Mouse (Mus musculus) gastrocnemius, postnatal 36 days (tissue): ENCODE data around the gene Tmco1. TPM values are rescaled to one million over a fixed set of nuclear protein-coding genes. Genes with fewer than 3 reads are reported as not detected.
A peak's percentile ranks its signal among the peaks of the same experiment; 100 is the strongest.

Experiments
- DNase-seq, 2 experiments: peaks; one replicate each; pipeline ENCODE4 v3.0.0; 2022
- intact Hi-C: fragments of 180-260 bp; cut with DNase I; formaldehyde crosslinking; loops from one replicate; pipeline ENCODE4 v1.15.1; 2025
- long read RNA-seq, 2 experiments: library from polyadenylated mRNA; stranded (forward); transcript quantifications; one replicate each; pipeline ENCODE4 v2.0.0; 2021
- total RNA-seq, 2 experiments: library from RNA; stranded (reverse); gene quantifications; 2 replicates each; pipeline ENCODE4 v1.2.3; 2021

Gene Tmco1
- total RNA-seq: 10 to 100 TPM; 28.7 to 34.9 TPM
- long read RNA-seq, experiment 1, transcript Tmco1-204 (7 exons, 1,573 nt): major isoform, 48 of 57 reads
- long read RNA-seq, experiment 1, partial matches to known transcripts: 1 of 57 reads
- long read RNA-seq, experiment 1, other reads (novel, unspliced or antisense): 8 of 57 reads
- long read RNA-seq, experiment 2, transcript Tmco1-204 (7 exons, 1,573 nt): major isoform, 62 of 72 reads
- long read RNA-seq, experiment 2, partial matches to known transcripts: 0 of 72 reads
- long read RNA-seq, experiment 2, other reads (novel, unspliced or antisense): 9 of 72 reads

DNA sequence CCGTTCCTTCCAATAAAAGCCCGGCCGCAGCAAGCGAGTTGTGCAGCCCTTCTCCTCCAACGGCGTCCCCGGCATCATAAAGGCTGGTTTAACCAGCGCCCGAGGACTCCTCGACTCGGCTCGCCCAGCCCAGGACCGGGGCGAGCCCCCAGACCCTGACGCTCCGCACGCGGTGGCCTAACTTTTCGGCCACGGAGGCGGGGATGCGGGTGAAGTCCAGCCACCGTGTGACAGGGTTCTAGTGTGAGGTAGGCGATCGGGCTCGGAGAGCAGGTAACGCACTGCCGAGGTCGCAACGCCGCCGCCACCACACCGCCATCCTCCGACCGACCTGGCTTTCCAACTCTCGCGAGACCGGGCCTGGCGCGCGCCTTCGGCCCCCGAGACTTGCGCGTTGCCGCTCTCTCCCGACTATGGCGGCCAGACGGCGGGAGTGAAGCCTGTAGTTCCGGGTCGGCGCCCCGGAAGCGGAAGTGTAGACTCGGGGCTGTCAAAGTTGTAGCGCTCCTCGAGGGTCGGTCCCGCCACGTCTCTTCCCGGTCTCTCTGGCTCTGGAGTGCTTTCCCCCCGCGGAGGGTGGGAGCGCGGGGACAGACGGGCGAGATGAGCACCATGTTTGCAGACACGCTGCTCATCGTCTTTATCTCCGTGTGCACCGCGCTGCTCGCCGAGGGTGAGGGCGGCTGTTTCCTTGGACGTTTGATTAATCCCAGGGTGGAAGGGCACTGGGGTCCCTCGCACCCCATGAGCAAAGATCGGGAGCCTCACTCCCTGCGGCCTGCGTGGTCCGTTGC lies at the start of gene Tmco1:
Gene Tmco1, plus strand, starts transcription at position 118 of the 794 bp plus-strand sequence.
- intact Hi-C loops: loop anchor here (1.0 kb wide), 1 partner anchor 23 kb away; the partner anchor contains the start of gene Uck2
- peak; percentile 96 to 98 for DNase-seq

DNA sequence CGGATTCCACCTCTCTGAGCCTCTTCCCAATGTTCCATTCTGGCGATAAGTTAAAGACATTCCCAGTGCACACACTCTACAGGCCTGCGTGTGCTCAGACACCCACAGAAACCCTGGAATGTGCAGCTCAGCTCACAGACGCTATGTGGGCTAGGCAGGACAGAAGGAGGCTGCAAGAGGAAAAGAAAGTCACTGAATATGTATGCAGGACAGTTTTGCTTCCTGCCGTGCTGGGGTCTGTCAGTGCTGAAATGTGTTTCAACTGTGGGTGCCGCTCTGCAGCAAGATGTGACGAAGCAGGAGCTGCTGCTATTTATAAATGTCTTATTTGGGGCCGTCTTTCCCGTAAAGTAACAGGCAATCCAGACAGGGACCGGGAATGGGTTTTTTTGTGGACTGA lies 48.5 kb upstream of the Tmco1 start:
- intact Hi-C loops: no loop called here
- DNase-seq: no peak

DNA sequence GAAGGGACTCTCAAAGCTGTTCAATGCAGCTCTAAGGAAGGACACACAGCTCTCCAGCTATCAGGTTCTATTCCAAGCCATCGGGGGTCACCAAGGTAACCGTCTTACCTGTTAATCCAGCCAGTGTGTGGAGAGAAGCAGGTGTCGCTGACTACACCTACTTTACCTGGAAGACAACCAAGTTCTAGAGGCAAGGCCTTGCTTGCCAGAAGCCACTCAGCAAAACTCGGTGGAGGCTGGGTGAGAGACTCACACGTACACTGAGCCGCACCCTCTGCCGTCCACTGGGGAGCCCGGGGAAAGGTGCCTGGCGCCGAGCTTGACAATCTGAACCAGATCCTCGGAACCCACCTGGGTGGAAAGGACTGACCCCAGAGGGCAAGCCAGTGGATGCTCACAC lies 46.4 kb upstream of the Tmco1 start:
- intact Hi-C loops: no loop called here
- DNase-seq: no peak

DNA sequence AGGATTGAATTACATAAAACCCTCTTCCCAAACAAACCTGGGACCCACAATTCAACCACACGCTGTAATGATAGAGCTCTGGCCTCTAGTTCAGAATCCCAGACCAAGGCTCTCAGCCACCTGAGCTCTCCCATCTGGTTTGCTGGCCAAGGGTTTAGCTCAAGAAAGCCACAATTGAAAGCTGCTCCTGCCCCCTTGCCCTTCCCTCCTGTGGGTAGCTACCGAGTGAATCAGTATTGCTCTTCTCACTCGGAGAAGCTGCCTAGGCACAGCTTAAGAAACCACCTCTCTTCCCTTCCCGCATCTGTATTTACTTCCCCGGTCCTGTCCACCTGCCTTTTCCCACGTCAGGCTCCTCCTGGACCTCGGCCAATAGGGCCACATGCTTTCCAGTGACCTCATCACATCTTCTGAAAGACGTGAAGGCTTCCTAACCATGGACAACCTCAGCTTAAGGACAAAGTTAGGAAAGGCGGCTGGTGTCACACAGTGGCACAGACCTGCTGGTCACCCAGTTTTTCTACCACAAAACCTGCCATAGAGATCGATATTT lies 45.6 kb upstream of the Tmco1 start:
- DNase-seq: no peak
- intact Hi-C loops: no loop called here

DNA sequence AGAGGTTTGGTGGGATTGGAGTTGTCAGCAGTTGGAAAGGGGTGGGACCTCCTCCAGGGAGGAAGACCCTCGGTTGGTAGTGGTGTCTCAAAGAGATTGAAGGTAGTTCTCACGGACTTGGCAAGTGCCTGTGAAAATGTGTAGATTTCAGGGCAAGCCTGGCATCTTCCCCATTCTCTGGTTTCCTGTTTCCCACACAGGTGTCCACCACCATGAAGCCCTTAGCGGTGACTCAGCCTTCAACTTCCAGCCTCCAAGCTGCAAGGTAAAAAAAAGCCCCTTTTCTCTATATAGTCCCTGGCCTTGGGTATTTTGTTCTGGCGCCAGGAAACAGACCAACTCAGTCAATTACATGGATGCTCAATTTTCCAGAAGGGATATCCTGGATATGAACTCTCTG lies 42.8 kb upstream of the Tmco1 start:
- no peak for DNase-seq
- intact Hi-C loops: loop anchor here (5.0 kb wide), 1 partner anchor 33 kb away; no protein-coding TSS in a partner anchor

DNA sequence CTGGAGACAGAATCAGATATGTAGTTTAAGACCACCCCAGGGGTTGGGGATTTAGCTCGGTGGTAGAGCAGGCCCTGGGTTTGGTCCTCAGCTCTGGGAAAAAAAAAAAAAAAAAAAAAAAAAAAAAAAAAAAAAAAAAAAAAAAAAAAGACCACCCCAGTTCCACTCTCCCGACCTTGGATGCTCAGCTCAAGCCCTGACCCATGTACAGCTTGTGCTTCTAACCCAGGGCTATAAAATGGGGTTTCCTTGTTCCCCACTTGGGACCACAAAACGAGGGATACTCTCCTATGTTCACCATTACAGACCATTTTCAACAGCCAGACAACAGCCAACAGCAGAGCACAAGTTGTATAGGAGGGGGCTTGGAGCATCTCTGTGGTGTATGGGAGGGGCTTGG lies 41.5 kb upstream of the Tmco1 start:
- no peak for DNase-seq
- intact Hi-C loops: loop anchor here (5.0 kb wide), 1 partner anchor 34 kb away; no protein-coding TSS in a partner anchor

DNA sequence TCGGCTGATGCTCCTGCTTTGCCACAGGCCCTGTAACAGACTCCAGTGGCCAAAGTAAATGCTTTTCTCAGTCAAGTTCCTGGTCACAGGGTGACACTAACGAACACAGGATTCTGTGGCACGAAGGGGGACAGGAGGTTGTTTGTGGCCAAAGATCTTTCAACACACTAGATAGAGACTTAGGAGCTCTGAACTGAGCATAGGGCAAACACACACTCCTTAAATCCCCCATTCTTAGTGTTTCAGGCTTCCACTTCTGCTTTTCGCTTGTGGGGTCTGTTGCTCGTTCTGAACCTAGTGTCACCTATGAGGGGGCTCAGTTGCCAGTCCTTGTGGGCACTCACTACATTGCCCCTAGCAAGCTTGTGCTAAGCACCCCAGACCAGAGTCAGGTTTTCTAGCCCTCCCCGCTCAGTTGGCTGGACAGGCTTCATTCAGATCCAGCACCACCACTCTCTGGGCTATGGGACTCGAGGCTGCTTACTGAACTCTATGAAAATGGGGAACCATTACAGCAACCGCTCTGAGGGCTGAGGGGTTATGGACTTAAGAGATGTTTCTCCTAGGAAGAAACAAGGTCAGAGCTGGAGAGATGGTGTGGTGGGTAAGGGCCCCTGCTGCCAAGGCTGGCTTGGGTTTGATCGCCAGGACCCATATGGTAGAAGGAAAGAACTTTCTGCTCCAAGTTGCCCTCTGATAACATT lies 39.7 kb upstream of the Tmco1 start:
- DNase-seq: no peak
- intact Hi-C loops: loop anchor here (5.0 kb wide), 1 partner anchor 36 kb away; no protein-coding TSS in a partner anchor

DNA sequence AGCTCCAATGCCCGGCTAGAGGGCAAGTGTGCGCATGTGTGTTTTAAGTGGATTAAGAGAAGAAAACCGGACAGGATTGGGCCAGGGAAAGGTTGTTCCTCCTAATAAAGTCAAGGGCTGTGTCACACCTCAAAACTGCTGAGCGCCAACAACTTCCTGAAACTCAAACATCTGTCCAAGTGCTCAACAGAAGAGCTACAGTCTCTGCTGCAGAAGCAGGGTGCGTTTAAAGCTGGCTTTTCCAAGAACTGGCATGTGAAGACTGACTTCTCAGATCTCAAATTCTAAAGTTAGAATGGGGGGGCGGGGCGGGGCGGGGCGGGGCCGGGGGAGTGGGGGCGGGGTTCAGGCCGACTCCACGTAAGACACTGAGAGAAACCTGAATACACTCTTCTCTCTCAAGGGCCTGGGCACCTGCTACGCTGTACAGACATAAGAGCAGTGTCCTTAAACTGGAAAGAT lies 38.8 kb upstream of the Tmco1 start:
- intact Hi-C loops: loop anchor here (5.0 kb wide), 1 partner anchor 37 kb away; no protein-coding TSS in a partner anchor
- DNase-seq: no peak

DNA sequence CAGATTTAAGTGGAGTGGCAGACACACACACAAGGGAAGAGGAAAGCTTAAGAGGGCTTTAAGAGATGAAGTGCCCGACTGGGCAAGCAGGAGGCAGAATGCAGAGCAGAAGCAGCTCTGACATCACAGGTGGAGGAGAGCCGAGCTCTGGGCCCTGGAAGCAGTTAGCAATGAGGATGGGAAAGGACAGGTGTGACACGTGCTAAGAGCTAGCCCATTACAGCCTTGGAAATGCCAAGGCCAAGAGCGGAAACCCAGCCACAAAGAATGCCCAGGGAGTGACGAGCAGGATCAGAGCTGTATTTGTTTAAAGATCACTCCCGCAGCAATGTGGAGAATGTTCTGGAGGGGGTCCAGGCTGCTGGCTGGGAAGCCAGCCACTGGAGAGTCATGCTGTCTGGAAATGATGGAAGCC lies 38.3 kb upstream of the Tmco1 start:
- DNase-seq: peak; percentile 75 to 82
- intact Hi-C loops: loop anchor here (5.0 kb wide), 1 partner anchor 38 kb away; no protein-coding TSS in a partner anchor

DNA sequence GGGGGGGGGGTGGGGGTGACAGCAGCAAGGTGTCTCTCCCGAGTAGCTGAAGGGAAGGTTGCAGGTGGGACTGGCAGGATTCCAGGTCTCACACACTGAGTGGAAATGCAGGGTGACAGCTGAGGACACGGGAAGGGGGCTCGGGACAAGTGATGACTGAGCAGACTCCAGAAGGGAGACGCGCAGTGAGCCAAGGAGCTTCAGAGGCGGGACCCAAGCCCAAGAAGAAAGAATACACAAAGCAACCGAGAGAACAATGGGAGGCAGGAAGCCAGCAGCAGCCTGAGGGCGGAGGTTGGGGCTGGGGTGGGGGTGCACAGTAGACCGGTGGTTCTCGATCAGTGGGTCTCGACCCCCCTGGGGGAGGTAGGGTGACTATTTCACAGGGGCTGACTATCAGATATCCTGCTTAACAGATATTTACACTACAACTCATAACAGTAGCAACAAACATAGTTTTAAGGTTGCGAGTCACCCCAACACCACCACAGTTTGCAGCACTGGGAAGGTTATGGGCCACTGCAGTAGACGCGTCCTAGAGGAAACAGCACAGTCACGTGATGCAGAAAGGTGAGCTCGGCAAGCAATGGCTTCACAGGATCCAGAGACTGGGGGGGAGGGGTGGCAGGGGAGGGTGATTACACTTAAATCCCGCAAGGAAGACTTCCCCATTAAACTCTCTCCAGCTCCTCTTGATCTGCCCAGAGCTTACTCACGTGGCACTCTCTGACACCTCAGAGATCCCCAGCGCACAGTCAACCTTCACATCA lies 37.7 kb upstream of the Tmco1 start:
- DNase-seq: no peak

DNA sequence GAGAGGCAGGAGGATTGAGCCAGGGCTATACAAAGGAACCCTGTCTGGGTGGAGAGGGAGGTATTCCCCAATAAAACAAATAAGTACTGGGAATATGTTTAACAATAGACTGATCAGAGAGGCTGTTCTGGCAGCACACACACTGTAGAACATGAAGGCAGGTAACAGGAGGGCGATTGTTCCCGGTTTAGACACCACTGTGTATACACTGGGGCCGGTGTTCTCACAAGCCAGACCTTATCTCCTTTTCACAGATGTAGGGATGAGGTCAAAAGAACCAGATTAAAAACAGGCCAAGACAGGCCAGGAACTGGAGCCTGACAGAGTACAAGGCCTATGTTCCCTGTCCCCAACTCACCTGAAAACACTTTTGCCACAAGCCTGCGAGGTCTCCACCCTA lies 36.9 kb upstream of the Tmco1 start:
- DNase-seq: no peak
- intact Hi-C loops: no loop called here

More for the DNA sequence above, 37.7 kb upstream of the Tmco1 start:
- intact Hi-C loops: no loop called here

DNA sequence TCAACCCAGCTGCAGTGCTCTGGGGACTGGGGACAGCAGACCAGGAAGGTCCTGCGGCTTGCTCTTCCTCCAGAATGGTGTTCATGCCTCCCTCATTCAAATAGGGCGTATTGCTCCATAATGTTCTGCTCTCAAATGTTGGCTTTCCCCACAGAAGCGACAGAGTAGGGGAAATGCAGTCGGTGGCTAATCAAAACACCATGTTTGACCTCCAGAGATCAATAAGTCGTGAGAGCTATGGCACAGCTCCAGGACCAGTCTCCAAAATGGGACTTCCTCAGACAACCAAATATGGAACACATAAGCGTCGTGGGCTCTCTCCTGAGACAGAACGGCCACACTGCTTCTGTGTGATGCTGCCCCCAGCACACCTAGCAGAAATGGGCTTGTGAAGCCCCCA lies 36.3 kb upstream of the Tmco1 start:
- DNase-seq: no peak
- intact Hi-C loops: no loop called here

DNA sequence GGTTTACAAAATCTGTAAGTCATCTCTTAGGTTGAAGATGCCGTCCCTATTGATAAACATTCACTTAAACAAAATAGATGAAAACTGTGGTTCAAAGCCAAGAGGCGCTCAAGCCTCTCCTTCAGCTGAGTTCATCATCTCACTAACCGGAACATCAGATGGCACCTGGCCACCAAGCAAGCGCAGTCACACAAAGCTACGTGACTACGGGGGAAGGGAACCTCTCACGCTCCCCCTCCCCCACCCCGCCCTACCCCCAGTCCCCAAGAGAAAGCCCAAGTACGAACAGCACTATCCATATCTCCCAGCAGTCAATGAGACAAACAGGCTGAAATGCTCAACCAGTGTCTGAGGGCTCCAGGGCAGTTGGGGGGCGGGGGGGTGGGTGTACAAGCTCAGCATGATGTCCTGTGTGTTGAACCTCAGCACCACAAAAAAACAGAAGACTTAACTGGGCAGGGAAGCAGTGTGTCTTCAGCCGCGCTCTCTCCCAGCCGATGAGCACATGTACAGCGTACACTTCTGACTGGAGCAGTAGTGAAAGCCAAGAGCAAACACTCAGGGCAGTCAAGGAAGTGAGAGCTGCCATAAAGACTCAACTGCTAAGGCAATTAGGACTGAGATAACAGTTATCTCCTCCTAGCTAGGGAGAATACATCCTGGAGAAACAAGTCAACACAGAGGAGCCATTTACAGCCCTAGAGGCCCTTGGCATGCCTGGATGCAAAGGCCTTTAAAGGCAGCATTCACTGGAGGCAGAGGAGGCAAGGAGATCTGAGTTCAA lies 34.6 kb upstream of the Tmco1 start:
- intact Hi-C loops: no loop called here
- no peak for DNase-seq

DNA sequence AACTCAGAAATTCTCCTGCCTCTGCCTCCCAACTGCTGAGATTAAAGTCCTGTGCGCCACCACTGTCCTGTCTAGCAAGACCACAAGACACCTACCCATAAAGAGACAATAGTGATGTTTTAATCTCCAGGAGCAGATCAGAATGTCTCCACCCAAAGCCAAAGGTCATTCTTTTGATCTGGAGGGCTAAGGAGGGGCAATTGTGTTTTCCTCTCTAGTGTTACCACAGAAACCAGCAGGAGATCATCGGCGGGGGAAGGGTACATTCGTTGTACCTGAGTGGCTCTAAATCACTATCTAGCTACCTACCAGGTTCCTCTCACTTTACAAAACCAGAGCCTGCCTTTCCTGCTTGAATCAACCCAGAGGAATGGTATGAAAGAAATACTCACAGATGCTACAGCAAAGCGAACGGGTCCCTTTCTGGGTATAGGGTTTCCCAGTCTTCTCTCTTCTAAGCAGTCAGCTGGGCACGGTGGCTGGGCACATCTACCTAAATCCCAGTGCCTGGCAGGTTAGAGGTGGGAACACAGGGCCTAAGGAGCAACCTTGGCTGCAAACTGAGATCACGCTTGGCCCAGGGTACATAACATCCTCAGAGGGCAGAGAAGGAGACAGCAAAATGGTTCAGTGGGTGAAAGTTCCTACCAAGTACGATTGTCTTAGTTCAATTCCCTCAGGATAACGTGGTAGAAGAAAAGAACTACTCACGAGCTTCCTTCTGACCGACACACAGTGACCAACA lies 33.4 kb upstream of the Tmco1 start:
- intact Hi-C loops: no loop called here
- DNase-seq: no peak

DNA sequence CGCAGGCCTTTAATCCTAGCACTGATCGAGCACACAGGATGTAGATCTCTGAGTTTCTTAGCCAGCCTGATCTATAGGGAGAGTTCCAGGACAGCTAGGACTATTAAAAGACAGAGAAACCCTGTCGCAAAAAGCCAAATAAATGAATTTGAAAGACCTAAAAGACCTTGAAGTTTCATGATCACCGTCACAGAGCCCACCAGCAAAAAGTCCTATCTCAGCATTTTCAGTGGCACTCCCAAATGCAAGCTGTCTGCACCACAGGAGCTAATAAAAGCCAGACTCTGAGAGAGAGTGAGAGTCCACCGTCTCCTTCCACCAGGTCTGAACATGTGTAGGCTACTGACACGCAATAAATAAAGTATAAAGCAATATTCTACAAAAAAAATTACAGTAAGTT lies 29.8 kb upstream of the Tmco1 start:
- no peak for DNase-seq
- intact Hi-C loops: no loop called here

DNA sequence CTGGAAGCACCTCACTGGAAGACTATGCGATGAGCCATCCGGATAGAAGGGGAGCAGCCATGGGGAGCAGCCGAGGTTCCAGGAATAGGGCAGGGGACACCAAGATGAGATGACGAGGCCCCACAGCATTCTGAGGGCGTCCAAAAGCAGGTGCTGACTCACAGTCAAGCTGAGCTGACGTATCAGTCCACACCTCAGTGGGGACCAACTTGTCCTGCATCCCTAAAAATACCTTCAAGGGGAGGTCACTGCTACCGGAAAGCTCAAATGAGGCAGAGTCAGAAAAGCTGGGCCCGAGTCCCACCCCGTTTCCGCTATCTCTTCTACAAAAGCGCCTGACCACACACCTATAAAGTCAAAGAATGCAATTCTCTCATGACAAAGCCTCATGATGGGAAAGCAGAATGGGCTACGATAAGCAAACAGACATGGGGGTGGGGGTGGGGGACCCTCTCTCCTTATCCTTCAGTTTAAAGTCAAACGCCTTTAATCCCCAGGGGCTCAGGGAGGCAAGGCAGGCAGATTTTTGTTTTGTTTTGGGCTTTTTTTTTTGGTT lies 28.9 kb upstream of the Tmco1 start:
- intact Hi-C loops: no loop called here
- no peak for DNase-seq

DNA sequence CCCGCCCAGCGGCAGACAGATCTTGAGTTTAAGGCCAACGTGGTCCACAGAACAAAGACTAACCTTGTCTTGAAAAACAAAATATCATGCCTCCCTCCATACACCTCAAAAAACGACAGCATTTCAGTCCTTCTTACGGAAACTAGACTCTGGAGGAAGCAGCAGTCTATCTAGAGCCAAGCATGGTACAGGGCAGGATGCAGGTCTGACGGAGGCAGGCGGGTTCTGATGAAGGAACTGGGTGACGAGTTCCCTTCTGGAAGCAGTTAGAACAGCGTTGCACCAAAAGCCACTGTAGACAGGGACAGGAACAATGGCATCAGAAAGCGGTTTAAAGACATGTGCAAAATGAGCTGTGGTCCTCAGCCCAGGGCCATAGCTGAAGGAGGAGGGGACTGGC lies 28.1 kb upstream of the Tmco1 start:
- no peak for DNase-seq
- intact Hi-C loops: no loop called here

DNA sequence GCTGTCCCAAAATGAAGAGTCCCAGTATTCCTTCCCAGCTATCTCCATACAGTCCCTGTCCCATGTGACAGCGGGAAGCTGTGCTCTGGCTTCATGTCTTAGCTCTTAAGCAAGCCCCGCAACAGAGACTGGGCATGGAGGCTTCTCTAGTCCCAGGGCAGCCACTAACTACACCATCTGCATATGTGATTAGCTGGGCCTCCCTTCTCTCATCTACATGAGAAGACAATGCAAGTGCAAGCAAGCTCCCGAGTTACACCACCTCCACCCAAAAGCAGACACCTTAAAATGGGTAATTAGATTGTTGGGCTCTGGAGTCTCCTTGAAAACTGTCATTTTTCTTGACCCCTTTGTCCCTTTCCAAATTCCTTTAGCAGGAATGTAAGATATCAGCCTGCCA lies 26.1 kb upstream of the Tmco1 start:
- no peak for DNase-seq
- intact Hi-C loops: no loop called here
